Comparison of ENCODE assay signal across 8 mouse cellular contexts in the genomic region with DNA sequence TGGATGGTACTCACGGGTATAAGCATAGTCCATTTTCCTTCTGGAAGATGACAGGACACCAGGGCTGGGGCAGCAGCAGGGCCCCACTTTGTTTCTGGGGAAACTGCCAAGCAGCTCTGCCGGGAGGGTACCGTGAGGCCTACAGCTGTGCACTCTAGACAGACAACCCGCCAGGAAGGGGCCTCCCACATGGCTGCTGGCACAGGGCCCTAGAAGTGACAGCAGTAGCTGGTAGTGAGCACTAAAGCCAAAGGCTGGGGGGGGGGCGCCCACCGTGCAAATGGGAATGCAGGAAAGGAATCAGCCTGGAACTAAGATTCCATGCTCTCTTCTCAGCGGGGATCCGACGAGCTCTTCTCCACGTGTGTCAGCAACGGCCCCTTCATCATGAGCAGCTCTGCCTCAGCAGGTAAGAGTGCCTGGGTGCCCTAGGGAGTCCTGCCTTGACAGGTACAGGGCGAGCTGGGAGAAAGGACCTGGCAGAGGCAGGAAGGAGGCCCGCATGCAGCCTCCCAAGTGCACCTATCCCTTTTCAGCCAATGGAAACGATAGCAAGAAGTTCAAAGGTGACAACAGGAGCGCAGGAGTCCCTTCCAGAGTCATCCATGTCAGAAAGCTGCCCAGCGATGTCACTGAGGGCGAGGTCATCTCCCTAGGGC. TPM values are rescaled to one million over a fixed set of nuclear protein-coding genes. Genes with fewer than 3 reads are reported as not detected.
DNase-seq lines count a peak whose midpoint lies in the region; ATAC-seq and TF ChIP-seq lines count a peak whose summit lies in the region.
"Had no signal": no experiment of that assay in that cellular context is flagged by ENCODE, and none has a peak within 500 bp of the region (broad histone marks: within the 10 kb centered on the region; RNA-seq: fewer than 3 reads in every experiment).

No protein-coding gene starts in this region.

- H3K27ac ChIP-seq in forebrain, embryonic 14.5 days (ENCODE audit: low read depth, low read length), result peak overlapping the region; percentile 70
- H3K27ac ChIP-seq in hindbrain, embryonic 16.5 days (ENCODE audit: low read depth, low read length), result peak overlapping the region; percentile 26
- H3K27ac ChIP-seq in left cerebral cortex, adult 2 months, result no peak overlapping the region
- peak overlapping the region; percentile 73; the same call in 1 of the 2 replicates for H3K27ac ChIP-seq in macrophage

- no peak for TF ChIP-seq CTCF in E14TG2a.4 (conservative IDR thresholded peaks at IDR 0.05; ENCODE audit: low read length)
- TF ChIP-seq CTCF in left cerebral cortex, adult 2 months (IDR thresholded peaks at IDR 0.05), result no peak

- H3K4me3 ChIP-seq in E14TG2a.4 (replicated peaks; ENCODE audit: low read length) (peak overlapping the region; percentile 97), macrophage (ENCODE audit: inconsistent target) (no peak overlapping the region)
- peak overlapping the region; percentile 97; the same call in 1 of the 2 replicates for H3K4me3 ChIP-seq in forebrain, embryonic 14.5 days (ENCODE audit: low read depth, low read length)
- H3K4me3 ChIP-seq in hindbrain, embryonic 16.5 days (ENCODE audit: low read length), result peak overlapping the region; percentile 4; the same call in 1 of the 2 replicates
- 0 out of 2 replicates have a peak overlapping the region, but pooled peaks have one; percentile 14 for H3K4me3 ChIP-seq in left cerebral cortex, adult 2 months

- peak overlapping the region; percentile 94 for H3K9ac ChIP-seq in forebrain, embryonic 14.5 days (ENCODE audit: low read length)
- no peak overlapping the region for H3K9ac ChIP-seq in hindbrain, embryonic 16.5 days (ENCODE audit: low read depth, low read length)

- WGBS in forebrain, embryonic 14.5 days, result 38% methylated on average over 17 of the region's 17 CpGs
- 42% methylated on average over 17 of the region's 17 CpGs for WGBS in hindbrain, embryonic 16.5 days
- 56% methylated on average over 17 of the region's 17 CpGs for WGBS in macrophage (ENCODE audit: missing documents)

- H3K9me3 ChIP-seq in E14TG2a.4 (ENCODE audit: low read length), result no peaks in the 10 kb centered on the region
- no peaks in the 10 kb centered on the region for H3K9me3 ChIP-seq in forebrain, embryonic 14.5 days (replicated peaks; ENCODE audit: control insufficient read depth, low read length)
- no peaks in the 10 kb centered on the region for H3K9me3 ChIP-seq in hindbrain, embryonic 16.5 days (ENCODE audit: control insufficient read depth, low read length)

- H3K4me2 ChIP-seq in forebrain, embryonic 14.5 days (ENCODE audit: low read length), result peak overlapping the region; percentile 82
- peak overlapping the region; percentile 76 for H3K4me2 ChIP-seq in hindbrain, embryonic 16.5 days (ENCODE audit: low read length)

- peaks cover 70% of the 10 kb centered on the region for H3K79me2 ChIP-seq in macrophage (ENCODE audit: inconsistent target)

- intact Hi-C loops in left cerebral cortex, adult 2 months (cut with DNase I), result no loop called here

- peaks cover 72% of the 10 kb centered on the region for H3K4me1 ChIP-seq in E14TG2a.4 (replicated peaks; ENCODE audit: low read depth, low read length)
- H3K4me1 ChIP-seq in forebrain, embryonic 14.5 days (ENCODE audit: control insufficient read depth, insufficient read depth, low read length), result peaks cover 30% of the 10 kb centered on the region
- H3K4me1 ChIP-seq in hindbrain, embryonic 16.5 days (ENCODE audit: control insufficient read depth, insufficient read depth, low read depth, low read length), result peaks cover 45% of the 10 kb centered on the region

- H3K36me3 ChIP-seq in E14TG2a.4 (ENCODE audit: insufficient read depth, low read length) (peaks cover 83% of the 10 kb centered on the region), macrophage (ENCODE audit: inconsistent target) (peaks cover 49% of the 10 kb centered on the region)
- H3K36me3 ChIP-seq in forebrain, embryonic 14.5 days (ENCODE audit: control insufficient read depth, insufficient read depth, low read length), result peaks cover 69% of the 10 kb centered on the region
- peaks cover 40% of the 10 kb centered on the region for H3K36me3 ChIP-seq in hindbrain, embryonic 16.5 days (ENCODE audit: control insufficient read depth, insufficient read depth, low read length)

- peak; percentile 78 for DNase-seq in NIH3T3 (ENCODE audit: low read depth)
- peak; percentile 92 for DNase-seq in forebrain, embryonic 14.5 days (ENCODE audit: low spot score)
- peak; percentile 65 to 71 for DNase-seq in left cerebral cortex, adult 2 months (ENCODE audit: extremely low spot score in 1 of 2, low spot score in 2 of 2)

- no peaks in the 10 kb centered on the region for H3K27me3 ChIP-seq in E14TG2a.4 (ENCODE audit: insufficient read depth, low read length)
- no peaks in the 10 kb centered on the region for H3K27me3 ChIP-seq in forebrain, embryonic 14.5 days (replicated peaks; ENCODE audit: control insufficient read depth, insufficient read depth, low read length)
- no peaks in the 10 kb centered on the region for H3K27me3 ChIP-seq in hindbrain, embryonic 16.5 days (replicated peaks; ENCODE audit: control insufficient read depth, insufficient read depth, low read length)

- peak; percentile 32 for ATAC-seq in forebrain, embryonic 14.5 days
- ATAC-seq in hindbrain, embryonic 16.5 days, result no peak
- no peak for ATAC-seq in megakaryocyte-erythroid progenitor cell, adult 5-6 weeks (replicated peaks; ENCODE audit: low FRiP score, low TSS enrichment, poor library complexity, severe bottlenecking)

RNA-seq across cellular contexts. Expression of a gene that starts 4.3 kb away (rescaled TPM):
- 98.2 and 109 TPM in 2 replicates for polyA plus RNA-seq in forebrain, embryonic 14.5 days (2014; fragmentation: Nextera tagmentation; extraction: Ambion mirVana)
- polyA plus RNA-seq in hindbrain, embryonic 16.5 days (2015; fragmentation: Nextera tagmentation; extraction: Ambion mirVana), result 61.2 and 79.2 TPM in 2 replicates
- total RNA-seq in left cerebral cortex, adult 2 months (2021), result 10 to 100 TPM; 55.5 to 61.7 TPM
- total RNA-seq in macrophage (2018; cell fraction: chromatin; rRNA removed), result 100 to 1,000 TPM in 25 of 26 experiments, 10 to 100 TPM in 1; 90.6 to 694 (median 200) TPM
- total RNA-seq in macrophage (2018; cell fraction: cytosol; rRNA removed), result 100 to 1,000 TPM in 23 of 26 experiments, 10 to 100 TPM in 3; 93.6 to 190 (median 119) TPM
- 100 to 1,000 TPM in 21 of 26 experiments, 10 to 100 TPM in 5; 84.7 to 316 (median 139) TPM for total RNA-seq in macrophage (2018; cell fraction: nucleus; rRNA removed)
- 119 to 188 TPM (median 143 TPM) in 3 replicates for polyA plus RNA-seq in macrophage (2018)
- 423 and 470 TPM in 2 replicates for total RNA-seq in megakaryocyte-erythroid progenitor cell, adult 5-6 weeks (2014; fragmentation: Nextera tagmentation)
- 149 and 201 TPM in 2 replicates for total RNA-seq in megakaryocyte-erythroid progenitor cell, adult 5-6 weeks (2017)

RNA-seq across cellular contexts. Expression of a gene that starts 15.7 kb away (rescaled TPM):
- 16.9 and 17.1 TPM in 2 replicates for polyA plus RNA-seq in forebrain, embryonic 14.5 days (2014; fragmentation: Nextera tagmentation; extraction: Ambion mirVana)
- 10.4 and 11.2 TPM in 2 replicates for polyA plus RNA-seq in hindbrain, embryonic 16.5 days (2015; fragmentation: Nextera tagmentation; extraction: Ambion mirVana)
- total RNA-seq in left cerebral cortex, adult 2 months (2021), result 1 to 10 TPM; 1.7 to 2.6 TPM
- total RNA-seq in macrophage (2018; cell fraction: chromatin; rRNA removed), result 1 to 10 TPM in 2 of 26 experiments, not detected in 24; 2.3 to 3.4 TPM
- total RNA-seq in macrophage (2018; cell fraction: cytosol; rRNA removed), result 1 to 10 TPM in 15 of 26 experiments, under 1 TPM in 11; 0.20 to 3.8 (median 1.2) TPM
- total RNA-seq in macrophage (2018; cell fraction: nucleus; rRNA removed), result 1 to 10 TPM in 3 of 26 experiments, under 1 TPM in 1, not detected in 22; 0.77 to 2.7 (median 1.3) TPM
- 0.96 to 1.6 TPM (median 1.2 TPM) in 3 replicates for polyA plus RNA-seq in macrophage (2018)
- total RNA-seq in megakaryocyte-erythroid progenitor cell, adult 5-6 weeks (2014; fragmentation: Nextera tagmentation), result 2.5 and 8.7 TPM in 2 replicates
- total RNA-seq in megakaryocyte-erythroid progenitor cell, adult 5-6 weeks (2017), result 0.56 and 5.9 TPM in 2 replicates
- total RNA-seq: neutrophil, adult 5-6 weeks had no signal

RNA-seq across cellular contexts. Expression of a gene that starts 15.9 kb away (rescaled TPM):
- 224 and 298 TPM in 2 replicates for polyA plus RNA-seq in forebrain, embryonic 14.5 days (2014; fragmentation: Nextera tagmentation; extraction: Ambion mirVana)
- 387 and 426 TPM in 2 replicates for polyA plus RNA-seq in hindbrain, embryonic 16.5 days (2015; fragmentation: Nextera tagmentation; extraction: Ambion mirVana)
- total RNA-seq in left cerebral cortex, adult 2 months (2021), result 10 to 100 TPM; 51.8 to 63.0 TPM
- total RNA-seq in macrophage (2018; cell fraction: chromatin; rRNA removed), result 1 to 10 TPM in 16 of 26 experiments, under 1 TPM in 6, not detected in 4; 0.39 to 4.6 (median 1.9) TPM
- 1 to 10 TPM in 13 of 26 experiments, under 1 TPM in 13; 0.17 to 3.2 (median 1.0) TPM for total RNA-seq in macrophage (2018; cell fraction: cytosol; rRNA removed)
- total RNA-seq in macrophage (2018; cell fraction: nucleus; rRNA removed), result 1 to 10 TPM in 16 of 26 experiments, under 1 TPM in 8, not detected in 2; 0.17 to 7.0 (median 1.6) TPM
- polyA plus RNA-seq in macrophage (2018), result 0.64 to 2.5 TPM (median 1.0 TPM) in 3 replicates
- not detected in 2 replicates for total RNA-seq in megakaryocyte-erythroid progenitor cell, adult 5-6 weeks (2014; fragmentation: Nextera tagmentation)
- 5.8 and 15.0 TPM in 2 replicates for total RNA-seq in megakaryocyte-erythroid progenitor cell, adult 5-6 weeks (2017)

RNA-seq across cellular contexts. Expression of a gene that starts 27.5 kb away (rescaled TPM):
- 0.36 TPM in 1 of 2 replicates, not detected in the other for polyA plus RNA-seq in forebrain, embryonic 14.5 days (2014; fragmentation: Nextera tagmentation; extraction: Ambion mirVana)
- 0.26 and 0.32 TPM in 2 replicates for polyA plus RNA-seq in hindbrain, embryonic 16.5 days (2015; fragmentation: Nextera tagmentation; extraction: Ambion mirVana)
- total RNA-seq in left cerebral cortex, adult 2 months (2021), result not detected
- not detected for total RNA-seq in macrophage (2018; cell fraction: chromatin; rRNA removed)
- 1 to 10 TPM in 1 of 26 experiments, under 1 TPM in 11, not detected in 14; 0.27 to 1.2 (median 0.48) TPM for total RNA-seq in macrophage (2018; cell fraction: cytosol; rRNA removed)
- total RNA-seq in macrophage (2018; cell fraction: nucleus; rRNA removed), result under 1 TPM in 2 of 26 experiments, not detected in 24; 0.66 to 0.88 TPM
- 0.67 to 0.89 TPM in 2 of 3 replicates, not detected in the other for polyA plus RNA-seq in macrophage (2018)
- total RNA-seq in megakaryocyte-erythroid progenitor cell, adult 5-6 weeks (2014; fragmentation: Nextera tagmentation), result 10.5 TPM in 1 of 2 replicates, not detected in the other
- 0.23 and 1.3 TPM in 2 replicates for total RNA-seq in megakaryocyte-erythroid progenitor cell, adult 5-6 weeks (2017)
- total RNA-seq: neutrophil, adult 5-6 weeks had no signal

RNA-seq across cellular contexts. Expression of a gene that starts 32.1 kb away (rescaled TPM):
- polyA plus RNA-seq in forebrain, embryonic 14.5 days (2014; fragmentation: Nextera tagmentation; extraction: Ambion mirVana), result not detected in 2 replicates
- polyA plus RNA-seq in hindbrain, embryonic 16.5 days (2015; fragmentation: Nextera tagmentation; extraction: Ambion mirVana), result not detected in 2 replicates
- not detected for total RNA-seq in left cerebral cortex, adult 2 months (2021)
- not detected for total RNA-seq in macrophage (2018; cell fraction: chromatin; rRNA removed)
- total RNA-seq in macrophage (2018; cell fraction: cytosol; rRNA removed), result not detected
- not detected for total RNA-seq in macrophage (2018; cell fraction: nucleus; rRNA removed)
- polyA plus RNA-seq in macrophage (2018), result not detected in 3 replicates
- total RNA-seq in megakaryocyte-erythroid progenitor cell, adult 5-6 weeks (2014; fragmentation: Nextera tagmentation), result not detected in 2 replicates
- not detected in 2 replicates for total RNA-seq in megakaryocyte-erythroid progenitor cell, adult 5-6 weeks (2017)
- total RNA-seq: neutrophil, adult 5-6 weeks had no signal

Comparison
In these comparisons a context has a peak if more than half of its experiments do, and no peak if none do; other contexts are left out.
1. RNA of a gene that starts 15.9 kb away (polyA plus RNA-seq): 387 to 426 TPM in hindbrain, embryonic 16.5 days and 224 to 298 TPM in forebrain, embryonic 14.5 days; 0.64 to 2.5 TPM in macrophage; every median in the first group is over 10 times any median in the second.
2. Peak in every context shown above with its lines, with median percentiles within 50 percentile points of each other: DNase-seq.